Mouse (Mus musculus): ENCODE data around the gene Cers6. TPM values are rescaled to one million over a fixed set of nuclear protein-coding genes. Genes with fewer than 3 reads are reported as not detected.

The Cers6 gene
- polyA plus RNA-seq, 1 experiment from 2014 or later = 70.7 TPM

DNA sequence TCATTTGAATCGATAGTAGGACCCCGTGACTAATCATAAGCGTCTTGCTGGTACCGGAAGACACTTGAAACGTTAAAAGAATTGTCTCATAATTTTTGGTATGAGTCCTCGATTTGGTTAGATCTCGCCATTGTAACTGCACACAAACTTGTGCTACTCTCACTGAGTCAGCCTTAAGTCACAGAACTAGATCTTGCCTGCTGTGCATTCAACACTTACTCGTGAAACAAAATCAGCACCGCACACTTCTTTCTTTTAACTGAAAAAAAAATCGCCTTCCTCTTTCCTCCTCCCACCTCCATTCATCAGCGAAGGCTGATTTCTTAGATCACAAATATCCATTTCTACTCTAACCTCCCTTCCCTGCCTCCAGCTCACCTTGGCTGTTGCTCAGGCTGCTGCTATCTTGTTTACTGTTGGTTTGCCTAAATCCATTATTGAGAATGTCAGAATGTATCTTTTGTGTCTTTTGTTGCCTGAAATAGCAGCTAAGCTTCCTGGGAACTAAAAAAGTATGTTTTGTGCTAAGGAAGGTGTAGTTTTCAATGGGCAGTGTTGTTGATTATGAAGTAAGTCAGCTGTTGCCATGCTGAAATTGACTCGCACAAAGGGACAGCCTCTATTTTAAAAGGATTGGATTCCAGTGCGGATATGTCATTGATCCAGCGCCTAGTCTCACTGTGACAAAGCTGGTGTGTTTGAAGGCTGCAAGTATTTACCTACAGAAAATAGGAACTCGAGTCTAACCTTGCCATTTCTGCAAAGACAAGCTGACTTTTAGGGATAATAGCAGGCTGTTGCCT is 1.4 kb downstream of the Cers6 start:
- Histone ChIP-seq H3K4me1 (peaks cover 24% of the 10 kb centered on the region), H3K27ac (peak overlapping the region; percentile 95), H3K4me2 (peak overlapping the region; percentile 66), H3K36me3 (replicated peaks) (no peaks in the 10 kb centered on the region), H3K9ac (peak overlapping the region; percentile 92), H3K4me3 (peak overlapping the region; percentile 87), H3K27me3 (replicated peaks) (peaks cover 4% of the 10 kb centered on the region; the same call in 1 of the 2 replicates), H3K9me3 (no peaks in the 10 kb centered on the region)
- no peak for ATAC-seq (replicated peaks)
- WGBS = 1% methylated on average over 15 of the region's 15 CpGs

DNA sequence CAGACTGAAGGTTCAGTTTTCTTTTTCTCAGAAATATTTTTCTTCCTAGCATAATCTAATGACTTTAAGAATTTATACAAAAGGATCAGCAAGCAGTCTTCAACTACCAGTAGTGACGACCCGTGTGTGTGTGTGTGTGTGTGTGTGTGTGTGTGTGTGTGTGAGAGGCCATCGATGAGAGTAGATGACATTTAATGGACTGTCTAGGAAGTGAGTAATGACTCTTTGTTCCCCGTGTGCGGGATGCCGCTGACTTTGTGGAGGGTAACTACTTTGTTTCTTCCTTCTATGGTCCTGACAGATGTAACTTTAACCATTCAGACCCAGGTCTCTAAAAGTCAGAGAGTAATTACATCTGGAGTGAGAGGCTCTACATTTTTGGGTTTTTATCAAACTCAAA is 2.3 kb downstream of the Cers6 start:
- Histone ChIP-seq H3K36me3 (replicated peaks) (no peaks in the 10 kb centered on the region), H3K9ac (peak overlapping the region; percentile 92), H3K9me3 (no peaks in the 10 kb centered on the region), H3K4me2 (peak overlapping the region; percentile 66), H3K4me3 (peak overlapping the region; percentile 87), H3K27ac (no peak overlapping the region), H3K27me3 (replicated peaks) (peaks cover 4% of the 10 kb centered on the region; the same call in 1 of the 2 replicates), H3K4me1 (peaks cover 26% of the 10 kb centered on the region)
- ATAC-seq (replicated peaks) = no peak
- WGBS = 41% methylated on average over 6 of the region's 6 CpGs

DNA sequence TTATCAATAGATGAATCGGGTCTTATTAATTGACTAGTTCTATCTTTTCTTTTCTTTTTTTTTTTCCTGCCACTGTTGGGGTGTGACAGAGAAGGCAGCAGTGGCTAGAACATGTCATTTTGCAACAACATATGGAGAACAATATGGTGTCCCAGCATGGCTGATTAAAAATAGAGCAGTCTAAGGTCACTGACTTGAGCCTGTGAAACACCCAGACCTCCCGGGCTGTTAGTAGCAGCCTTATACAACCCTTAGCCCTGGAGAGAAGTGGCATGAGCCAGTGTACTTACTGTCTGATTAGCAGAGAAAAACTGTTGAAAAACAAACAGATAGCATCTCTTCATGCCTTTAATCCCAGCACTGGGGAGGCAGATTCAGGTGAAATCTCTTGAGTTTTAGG is 3.1 kb downstream of the Cers6 start:
- no peak overlapping the region for H3K27ac ChIP-seq
- H3K27me3 ChIP-seq (replicated peaks) = peaks cover 4% of the 10 kb centered on the region; the same call in 1 of the 2 replicates
- H3K4me1 ChIP-seq = peaks cover 26% of the 10 kb centered on the region
- H3K9me3 ChIP-seq = no peaks in the 10 kb centered on the region
- ATAC-seq (replicated peaks) = no peak
- H3K9ac ChIP-seq = no peak overlapping the region
- H3K36me3 ChIP-seq (replicated peaks) = no peaks in the 10 kb centered on the region
- peak overlapping the region; percentile 66 for H3K4me2 ChIP-seq
- H3K4me3 ChIP-seq = peak overlapping the region; percentile 87
- 74% methylated on average over 2 of the region's 2 CpGs for WGBS

DNA sequence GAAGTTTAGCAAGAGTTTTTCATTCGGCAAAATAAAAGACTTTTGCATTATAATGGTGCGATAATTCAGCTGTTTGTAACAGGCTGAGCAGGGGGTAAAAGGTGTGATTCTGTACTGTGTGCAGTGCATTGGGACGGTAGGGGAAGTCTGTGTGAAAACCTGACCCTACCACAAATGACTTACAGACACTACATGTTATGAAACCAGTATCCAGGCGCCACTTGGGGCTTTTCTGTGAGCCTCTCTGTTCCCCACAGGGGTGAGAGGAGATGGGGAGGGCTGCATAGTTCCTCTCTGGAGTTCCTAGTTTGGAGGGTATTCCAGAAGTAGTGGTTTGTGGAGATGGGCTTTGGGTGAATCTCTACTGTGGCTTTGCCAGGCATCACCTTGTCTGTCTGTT is 5.9 kb downstream of the Cers6 start:
- H3K4me2 ChIP-seq = no peak overlapping the region
- H3K36me3 ChIP-seq (replicated peaks) = no peaks in the 10 kb centered on the region
- WGBS = 78% methylated on average over 4 of the region's 4 CpGs
- no peak overlapping the region for H3K9ac ChIP-seq
- H3K4me1 ChIP-seq = peaks cover 26% of the 10 kb centered on the region
- H3K27ac ChIP-seq = no peak overlapping the region
- ATAC-seq (replicated peaks) = no peak
- no peaks in the 10 kb centered on the region for H3K9me3 ChIP-seq
- no peaks in the 10 kb centered on the region for H3K27me3 ChIP-seq (replicated peaks)
- H3K4me3 ChIP-seq = no peak overlapping the region

DNA sequence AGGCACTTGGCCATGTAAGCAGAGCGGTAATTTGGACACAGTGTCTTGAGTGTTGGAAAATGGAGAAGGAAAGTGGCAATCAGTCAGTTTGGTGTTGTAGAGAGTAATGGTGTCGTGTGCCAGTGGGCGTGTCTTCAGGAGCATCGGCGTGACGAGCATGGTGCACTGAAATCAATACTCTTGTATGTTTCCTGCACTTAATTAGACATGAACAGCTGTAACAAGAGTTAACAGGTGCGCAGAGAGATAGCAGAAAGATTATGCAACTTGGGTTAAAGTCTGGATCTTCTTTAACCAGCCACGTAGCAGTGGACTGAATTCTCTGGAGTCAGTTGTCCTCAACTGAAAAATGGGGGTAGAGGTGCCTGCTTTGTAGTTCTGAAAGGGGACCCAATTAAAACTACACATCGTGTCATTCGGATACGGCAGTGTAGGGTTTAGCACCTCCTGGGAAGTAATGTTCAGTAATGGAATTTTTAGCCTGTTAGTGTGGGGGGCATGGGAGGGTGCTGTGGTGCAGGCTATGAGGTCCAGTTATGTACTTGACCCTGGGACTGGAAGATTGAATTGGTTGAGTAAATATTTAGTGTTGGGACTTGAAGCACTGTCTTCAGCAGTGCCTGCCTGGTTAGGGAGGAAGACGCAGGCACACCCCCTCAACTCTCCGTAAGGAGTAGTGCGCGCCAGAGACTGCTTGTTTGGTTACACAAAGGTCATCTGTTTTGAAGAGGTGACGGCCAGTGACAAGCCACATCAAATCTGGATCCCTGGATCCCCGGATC is 9.9 kb downstream of the Cers6 start:
- H3K9ac ChIP-seq = no peak overlapping the region
- no peak overlapping the region for H3K4me3 ChIP-seq
- H3K36me3 ChIP-seq (replicated peaks) = no peaks in the 10 kb centered on the region
- WGBS = 85% methylated on average over 17 of the region's 17 CpGs
- ATAC-seq (replicated peaks) = no peak
- H3K4me2 ChIP-seq = no peak overlapping the region
- H3K27me3 ChIP-seq (replicated peaks) = no peaks in the 10 kb centered on the region
- H3K27ac ChIP-seq = no peak overlapping the region
- no peaks in the 10 kb centered on the region for H3K9me3 ChIP-seq
- H3K4me1 ChIP-seq = peaks cover 18% of the 10 kb centered on the region; the same call in 1 of the 2 replicates

DNA sequence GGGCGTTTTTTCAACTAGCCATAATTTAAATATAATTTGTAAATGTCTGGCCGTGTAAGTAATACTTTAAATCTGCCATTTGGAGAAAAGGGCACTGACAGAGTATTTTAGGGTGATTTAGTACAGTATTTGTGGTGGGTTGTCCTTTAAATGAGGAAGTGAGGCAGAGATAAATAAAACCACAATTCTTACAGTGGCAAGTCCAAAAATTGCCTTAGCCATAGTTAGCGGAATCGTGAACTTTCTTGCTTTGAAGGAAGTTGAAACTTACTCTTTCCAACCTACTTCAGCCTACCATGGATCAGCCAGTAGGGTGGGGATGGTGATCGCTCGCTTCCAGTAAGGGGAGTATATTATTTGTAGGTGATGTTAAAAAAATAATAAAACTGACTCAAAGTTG is 11.8 kb downstream of the Cers6 start:
- Histone ChIP-seq H3K27me3 (replicated peaks) (no peaks in the 10 kb centered on the region), H3K27ac (no peak overlapping the region), H3K4me3 (no peak overlapping the region), H3K9me3 (no peaks in the 10 kb centered on the region), H3K36me3 (replicated peaks) (no peaks in the 10 kb centered on the region), H3K4me2 (no peak overlapping the region), H3K4me1 (0 out of 2 replicates have a peak, but pooled peaks cover 8% of the 10 kb centered on the region), H3K9ac (no peak overlapping the region)
- no peak for ATAC-seq (replicated peaks)
- WGBS = 96% methylated on average over 6 of the region's 6 CpGs

DNA sequence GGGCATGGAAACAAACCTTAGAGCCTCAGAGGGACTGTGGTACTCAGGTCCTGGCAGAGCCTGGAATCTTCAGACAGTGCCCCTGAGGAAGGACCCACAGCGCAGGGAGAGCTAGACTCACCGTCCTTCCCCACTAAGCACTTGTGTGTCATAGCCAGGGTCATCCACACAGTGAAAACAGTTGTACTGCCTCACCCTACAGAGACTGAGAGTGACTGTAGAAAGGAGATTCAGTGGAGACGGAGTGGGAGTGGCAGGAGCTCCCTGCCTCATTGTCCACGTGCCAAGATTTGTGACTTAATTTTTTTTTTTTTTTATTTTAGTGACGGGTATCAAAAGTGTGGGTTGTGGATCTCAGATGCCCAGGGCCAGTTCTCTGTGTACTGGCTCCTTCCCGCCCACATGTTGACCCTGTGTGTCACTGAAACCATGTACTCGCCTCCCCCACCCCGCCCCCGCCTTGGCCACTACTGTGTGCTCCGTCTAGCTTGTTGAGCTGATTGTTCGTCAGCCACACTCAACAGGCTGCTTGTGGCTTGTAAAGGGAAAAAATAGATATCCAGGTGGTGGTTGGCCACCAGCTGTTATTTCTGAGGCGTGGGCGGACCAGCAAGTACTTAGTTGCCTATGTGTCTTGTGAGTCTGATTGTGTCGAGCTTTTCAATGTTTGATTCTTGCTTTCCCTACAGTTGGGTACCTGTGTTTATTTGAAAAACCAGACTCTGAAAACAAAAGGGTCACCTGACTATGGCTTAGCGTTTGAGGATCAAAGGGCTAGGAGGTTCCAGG is 12.6 kb downstream of the Cers6 start:
- no peaks in the 10 kb centered on the region for H3K27me3 ChIP-seq (replicated peaks)
- H3K27ac ChIP-seq = no peak overlapping the region
- 0 out of 2 replicates have a peak, but pooled peaks cover 5% of the 10 kb centered on the region for H3K4me1 ChIP-seq
- 69% methylated on average over 15 of the region's 15 CpGs for WGBS
- H3K9ac ChIP-seq = no peak overlapping the region
- no peaks in the 10 kb centered on the region for H3K36me3 ChIP-seq (replicated peaks)
- no peak for ATAC-seq (replicated peaks)
- H3K4me3 ChIP-seq = no peak overlapping the region
- no peaks in the 10 kb centered on the region for H3K9me3 ChIP-seq
- H3K4me2 ChIP-seq = no peak overlapping the region

DNA sequence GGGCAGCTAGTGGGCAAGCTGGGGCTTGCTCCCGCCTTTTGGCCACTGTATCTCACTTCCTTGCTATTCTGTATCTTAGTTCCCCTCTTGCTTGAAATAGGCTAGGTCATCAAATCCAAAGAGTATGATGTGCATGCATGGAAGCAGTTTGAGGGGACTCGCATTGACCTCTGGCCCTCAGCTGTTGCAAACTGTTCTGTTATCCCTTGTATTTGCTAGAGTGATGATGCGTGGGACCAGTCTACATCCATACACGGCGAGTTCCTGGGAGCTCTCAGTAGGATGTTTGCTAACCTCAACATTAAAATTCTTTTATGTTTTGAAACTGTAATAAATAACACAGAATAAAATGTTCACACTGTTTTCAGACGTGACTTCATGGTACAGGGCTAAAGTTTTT is 13.3 kb downstream of the Cers6 start:
- no peak overlapping the region for H3K4me3 ChIP-seq
- no peaks in the 10 kb centered on the region for H3K9me3 ChIP-seq
- no peak for ATAC-seq (replicated peaks)
- 89% methylated on average over 6 of the region's 6 CpGs for WGBS
- H3K4me1 ChIP-seq = 0 out of 2 replicates have a peak, but pooled peaks cover 4% of the 10 kb centered on the region
- no peaks in the 10 kb centered on the region for H3K36me3 ChIP-seq (replicated peaks)
- no peaks in the 10 kb centered on the region for H3K27me3 ChIP-seq (replicated peaks)
- H3K9ac ChIP-seq = no peak overlapping the region
- H3K4me2 ChIP-seq = no peak overlapping the region
- no peak overlapping the region for H3K27ac ChIP-seq

DNA sequence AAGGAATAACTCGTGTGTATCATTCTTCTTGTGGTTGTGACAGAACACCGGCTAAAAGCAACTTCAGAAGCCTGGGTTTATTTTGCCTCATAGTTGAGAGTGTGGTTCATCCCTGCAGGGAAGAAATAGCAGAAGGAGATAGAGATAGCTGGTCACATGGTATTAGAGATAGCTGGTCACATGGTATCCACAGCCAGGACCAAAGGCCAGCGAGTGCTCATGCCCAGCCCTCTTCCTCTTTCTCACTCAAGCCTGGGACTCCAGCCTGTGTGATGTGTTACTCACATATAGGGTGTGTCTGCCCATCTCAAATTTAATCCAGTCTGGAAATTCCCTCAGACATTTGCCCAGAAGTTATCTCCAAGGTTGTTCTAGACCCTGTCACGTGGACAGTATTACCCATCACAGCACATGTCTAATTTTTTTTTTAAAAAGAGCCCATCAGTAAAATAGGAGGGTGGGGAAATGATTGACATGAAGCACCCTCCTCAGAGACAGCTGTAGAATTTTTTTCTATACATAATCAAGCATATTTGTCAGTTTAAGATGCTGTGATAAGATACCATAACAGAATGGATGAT is 17.9 kb downstream of the Cers6 start:
- no peaks in the 10 kb centered on the region for H3K9me3 ChIP-seq
- H3K27me3 ChIP-seq (replicated peaks) = no peaks in the 10 kb centered on the region
- no peaks in the 10 kb centered on the region for H3K36me3 ChIP-seq (replicated peaks)
- H3K4me2 ChIP-seq = no peak overlapping the region
- no peak overlapping the region for H3K27ac ChIP-seq
- 95% methylated on average over 4 of the region's 4 CpGs for whole genome bisulfite sequencing
- ATAC-seq (replicated peaks) = no peak
- H3K4me1 ChIP-seq = no peaks in the 10 kb centered on the region
- no peak overlapping the region for H3K9ac ChIP-seq
- no peak overlapping the region for H3K4me3 ChIP-seq

DNA sequence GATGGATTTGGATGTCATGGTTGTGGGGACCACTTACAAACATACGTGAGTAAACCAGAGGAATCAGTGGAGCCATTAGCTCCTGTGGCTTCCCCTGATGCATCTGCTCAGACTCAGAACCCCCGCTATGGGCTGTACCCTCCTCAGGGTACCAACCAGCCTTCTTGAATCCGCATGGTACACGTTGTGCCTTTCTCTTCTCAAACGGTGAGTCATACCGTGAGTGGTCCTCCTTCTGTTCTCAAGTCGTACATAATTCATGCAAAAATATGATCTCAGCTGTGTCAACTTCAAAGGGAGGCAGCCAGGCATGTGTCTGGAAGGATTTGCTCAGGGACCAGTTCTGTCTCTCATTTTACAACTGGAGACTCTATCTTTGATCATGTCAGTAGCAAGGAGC is 23.3 kb downstream of the Cers6 start:
- no peaks in the 10 kb centered on the region for H3K36me3 ChIP-seq (replicated peaks)
- H3K9ac ChIP-seq = no peak overlapping the region
- no peaks in the 10 kb centered on the region for H3K9me3 ChIP-seq
- no peak overlapping the region for H3K4me2 ChIP-seq
- WGBS = 59% methylated on average over 7 of the region's 7 CpGs
- no peak overlapping the region for H3K27ac ChIP-seq
- no peak overlapping the region for H3K4me3 ChIP-seq
- H3K4me1 ChIP-seq = no peaks in the 10 kb centered on the region
- H3K27me3 ChIP-seq (replicated peaks) = no peaks in the 10 kb centered on the region
- peak; percentile 62 for ATAC-seq (replicated peaks)

DNA sequence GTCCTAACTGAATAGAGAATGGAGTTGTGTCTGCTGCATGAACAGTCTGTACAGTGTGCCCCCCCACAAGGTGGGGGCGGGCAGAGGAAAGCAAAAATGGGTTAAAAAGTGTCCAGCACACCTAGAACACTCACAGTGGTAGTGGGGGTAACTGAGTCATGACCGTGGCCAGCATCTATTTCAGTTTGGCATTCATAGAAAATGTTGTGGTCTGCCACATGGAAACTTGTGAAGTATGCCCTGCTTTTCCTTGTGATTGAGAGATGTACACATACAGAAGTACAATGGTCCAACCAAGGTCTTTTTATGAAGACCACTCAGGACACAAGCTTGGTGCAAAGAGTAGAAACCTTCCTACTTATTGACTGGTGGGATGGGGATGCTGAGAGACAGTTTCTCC is 24.0 kb downstream of the Cers6 start:
- H3K36me3 ChIP-seq (replicated peaks) = no peaks in the 10 kb centered on the region
- H3K27me3 ChIP-seq (replicated peaks) = no peaks in the 10 kb centered on the region
- H3K9me3 ChIP-seq = no peaks in the 10 kb centered on the region
- H3K4me3 ChIP-seq = no peak overlapping the region
- H3K4me1 ChIP-seq = no peaks in the 10 kb centered on the region
- no peak for ATAC-seq (replicated peaks)
- no peak overlapping the region for H3K9ac ChIP-seq
- H3K4me2 ChIP-seq = no peak overlapping the region
- 94% methylated on average over 2 of the region's 2 CpGs for WGBS
- H3K27ac ChIP-seq = no peak overlapping the region

Data from midbrain, embryonic 15.5 days (tissue).